Mouse (Mus musculus) lung, adult 2 months (tissue): ENCODE measurements at regions not wholly inside any gene's neighbourhood (a gene's known extent, or its start where the extent isn't known, plus 50 kb on each side); places are given as distances from the start of the nearest gene placed in this dataset.

Experiments
- DNase-seq: peaks from one replicate; pipeline ENCODE4 v3.0.0; 2022
- H3K4me1 ChIP-seq: fragments of 200-500 bp; 2 replicates; pipeline ENCODE4 v1.6.1; 2011; ENCODE audit warnings: low read length; ENCODE audit not compliant: control insufficient read depth, insufficient read depth
- H3K4me3 ChIP-seq: fragments of 200-500 bp; replicated peaks from 2 replicates; pipeline ENCODE3; 2011; ENCODE audit warnings: low read depth, mild to moderate bottlenecking, control low read depth, low read length; ENCODE audit errors: extremely low read depth
- CTCF ChIP-seq: fragments of 200-500 bp; IDR thresholded peaks from 2 replicates; pipeline ENCODE4 v1.5.1; 2011; ENCODE audit warnings: mild to moderate bottlenecking, low read length, control low read depth; ENCODE audit not compliant: insufficient read depth
- POLR2A ChIP-seq: fragments of 200-500 bp; IDR thresholded peaks from 2 replicates; pipeline ENCODE4 v1.6.1; 2011; ENCODE audit warnings: low read depth, mild to moderate bottlenecking, control low read depth, low read length, borderline replicate concordance; ENCODE audit errors: extremely low read depth
- WGBS: fragments of 180-500 bp; shearing (Covaris S2); methylation state at CpG from one replicate; pipeline ENCODE4 v1.1.7; 2018; 5-methylcytosine and 5-hydroxymethylcytosine counted together

DNA sequence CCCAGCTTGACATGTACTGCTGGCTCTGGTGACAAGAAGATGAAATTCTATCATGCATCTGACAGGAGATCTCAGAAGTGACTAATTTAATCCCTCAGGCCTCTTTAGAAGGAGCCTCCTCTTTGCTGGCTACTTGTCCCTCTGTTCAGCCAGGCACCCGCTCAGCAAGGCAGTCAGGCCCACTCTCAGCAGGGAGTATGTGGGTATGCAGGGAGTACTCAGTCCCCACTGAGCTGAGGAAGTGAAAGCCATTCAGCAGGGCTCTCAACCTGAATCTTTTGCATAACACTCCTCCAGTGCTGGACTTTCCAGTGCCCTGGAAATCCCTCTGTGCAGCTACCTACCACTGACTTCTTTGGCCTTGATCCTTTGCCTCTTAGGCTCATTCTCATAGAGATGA, 201.3 kb downstream of the Rybp start:
- 77% methylated on average over 1 of the region's 1 CpGs for WGBS
- Histone ChIP-seq H3K4me1 (no peaks in the 10 kb centered on the region), H3K4me3 (no peak overlapping the region)
- TF ChIP-seq POLR2A (no peak), CTCF (no peak)
- no peak for DNase-seq

DNA sequence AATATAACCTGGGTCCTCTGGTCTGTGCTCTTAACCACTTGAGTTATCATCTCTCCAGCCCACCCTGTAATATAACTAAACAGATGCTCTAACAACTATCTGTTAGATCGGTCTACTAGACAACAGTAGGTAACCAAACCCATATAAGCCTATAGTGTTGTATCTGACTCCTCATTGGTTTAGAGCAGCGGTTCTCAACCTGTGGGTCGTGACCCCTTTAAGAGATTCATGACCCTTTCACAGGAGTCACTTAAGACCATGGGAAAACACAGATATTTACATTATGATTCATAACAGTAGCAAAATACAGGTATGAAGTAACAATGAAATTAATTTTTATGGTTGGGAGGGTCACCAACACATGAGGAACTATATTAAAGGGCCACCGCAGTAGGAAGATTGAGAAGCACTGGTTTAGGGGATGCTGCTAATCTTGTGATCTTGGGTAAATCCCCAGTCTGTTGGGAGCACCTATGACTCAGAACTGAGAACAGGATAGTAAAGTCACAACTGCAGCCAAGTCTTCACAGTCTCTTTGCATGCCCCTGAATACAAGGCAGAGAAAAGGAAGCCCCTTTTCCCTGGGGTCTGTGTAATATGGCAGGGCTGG, 203.3 kb downstream of the Rybp start:
- DNase-seq, result no peak
- TF ChIP-seq CTCF (no peak), POLR2A (no peak)
- Histone ChIP-seq H3K4me3 (no peak overlapping the region), H3K4me1 (no peaks in the 10 kb centered on the region)
- WGBS, result 95% methylated on average over 4 of the region's 4 CpGs

DNA sequence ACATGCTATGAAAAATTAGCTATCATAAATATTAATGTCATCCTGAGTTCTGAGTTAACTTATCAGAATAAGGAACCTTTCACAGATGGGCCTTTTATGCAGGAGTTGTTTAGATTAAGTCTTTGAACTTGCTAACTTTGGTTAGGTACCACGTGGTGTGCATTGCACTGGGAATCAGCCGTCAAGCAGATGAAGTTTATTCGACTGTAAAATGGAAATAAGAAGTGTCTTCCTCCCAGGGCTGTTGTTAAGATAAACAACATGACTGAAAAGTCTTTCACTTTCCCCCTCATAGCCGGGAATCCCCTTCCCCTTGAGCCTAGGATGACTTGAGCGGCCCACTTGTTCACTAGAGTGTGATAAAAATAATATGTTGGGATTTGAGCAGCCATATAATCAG, 204.2 kb downstream of the Rybp start:
- no peak for TF ChIP-seq CTCF
- TF ChIP-seq POLR2A, result no peak
- Histone ChIP-seq H3K4me1 (no peaks in the 10 kb centered on the region), H3K4me3 (no peak overlapping the region)
- DNase-seq, result no peak
- 55% methylated on average over 5 of the region's 5 CpGs for WGBS

DNA sequence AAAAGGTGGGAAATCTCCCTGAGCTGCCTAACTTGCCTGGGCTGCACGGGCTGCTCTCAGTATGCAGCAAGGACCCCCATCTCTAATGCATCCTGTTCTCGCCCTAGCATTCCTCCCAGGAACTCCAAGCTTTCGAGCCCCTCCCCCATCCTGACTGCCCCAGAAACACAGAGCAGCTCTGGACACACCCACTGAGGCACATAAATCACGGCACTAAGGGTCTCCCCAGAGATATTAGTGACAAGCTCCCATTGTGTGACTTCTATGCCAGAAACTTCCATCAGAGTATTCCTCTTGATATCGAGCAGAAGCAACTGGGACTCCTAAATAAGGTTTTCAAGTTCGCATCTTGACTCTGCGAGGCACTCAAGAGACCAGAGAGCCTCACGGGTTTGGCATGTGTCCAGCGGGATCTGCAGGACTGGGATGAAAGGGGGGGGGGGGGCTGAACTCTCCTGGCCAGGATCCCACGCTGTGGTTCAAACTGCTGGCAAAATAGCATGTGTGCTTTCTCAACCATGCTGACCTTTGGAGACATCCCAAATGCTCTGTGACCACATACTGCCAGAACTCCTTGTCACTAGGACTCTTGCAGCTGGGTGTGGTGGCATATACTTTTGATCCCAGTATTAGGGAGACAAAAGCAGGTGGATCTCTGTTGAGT, 212.5 kb downstream of the Rybp start:
- WGBS, result 12% methylated on average over 10 of the region's 10 CpGs
- Histone ChIP-seq H3K4me1 (0 out of 2 replicates have a peak, but pooled peaks cover 2% of the 10 kb centered on the region), H3K4me3 (no peak overlapping the region)
- peak; percentile 37 for DNase-seq
- TF ChIP-seq CTCF (no peak), POLR2A (no peak)

DNA sequence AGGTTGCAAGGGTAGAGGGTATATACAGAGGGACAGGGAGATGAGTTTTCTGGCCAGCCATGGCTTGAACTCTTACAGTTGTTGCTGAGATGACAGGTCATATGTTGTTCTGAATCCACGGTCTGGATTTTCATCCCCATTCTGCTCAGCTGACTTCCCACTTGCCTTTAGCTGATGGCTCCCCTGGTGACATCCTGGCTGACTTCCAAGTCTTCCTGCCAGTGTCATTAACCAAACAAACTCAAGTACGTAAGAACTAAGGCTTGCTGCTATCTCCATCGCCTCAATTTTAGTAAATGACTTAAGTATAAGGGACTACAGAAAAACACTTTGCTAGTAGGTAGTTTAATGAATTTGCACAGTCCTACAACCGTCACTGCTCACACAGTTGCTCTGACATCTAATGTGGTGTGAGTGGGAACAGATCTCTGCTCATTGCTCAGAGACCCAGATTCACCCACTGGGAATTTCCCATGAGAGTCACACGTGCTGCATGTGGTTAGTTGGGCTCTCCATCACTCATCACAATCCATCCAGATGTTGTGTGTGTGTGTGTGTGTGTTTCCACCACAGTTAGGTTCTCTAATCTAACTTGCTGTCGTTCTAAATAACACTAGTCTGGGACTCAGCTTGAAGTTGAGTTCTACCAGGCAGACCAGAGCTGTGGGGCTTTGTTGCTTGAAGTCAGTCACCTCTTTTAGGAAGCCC, 214.9 kb downstream of the Rybp start:
- no peak for TF ChIP-seq CTCF
- TF ChIP-seq POLR2A, result no peak
- WGBS, result 46% methylated on average over 6 of the region's 6 CpGs
- Histone ChIP-seq H3K4me3 (no peak overlapping the region), H3K4me1 (peaks cover 2% of the 10 kb centered on the region; the same call in 1 of the 2 replicates)
- DNase-seq, result no peak

DNA sequence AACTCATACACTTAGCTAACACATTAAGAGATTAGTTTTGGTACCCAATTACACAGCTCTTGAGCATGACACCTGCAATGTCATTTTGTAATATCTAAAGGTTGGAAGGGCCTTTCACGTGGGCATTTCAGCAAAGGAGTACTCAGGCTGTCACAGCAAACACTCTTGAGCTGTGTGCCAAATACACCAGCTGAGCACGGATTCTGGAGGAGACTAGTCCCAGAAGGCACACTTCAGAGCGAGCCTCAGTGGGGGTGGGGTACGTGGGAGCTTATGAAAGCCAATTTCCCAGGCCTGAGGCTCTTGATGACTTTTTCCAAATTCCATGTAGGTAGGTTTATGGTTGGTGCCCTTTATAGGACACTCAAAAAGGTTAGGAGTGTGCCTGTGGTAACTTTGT, 218.1 kb downstream of the Rybp start:
- TF ChIP-seq POLR2A, result no peak
- H3K4me1 ChIP-seq, result no peaks in the 10 kb centered on the region; the same call in 1 of the 2 replicates
- DNase-seq, result no peak
- WGBS, result 74% methylated on average over 4 of the region's 4 CpGs
- no peak overlapping the region for H3K4me3 ChIP-seq

DNA sequence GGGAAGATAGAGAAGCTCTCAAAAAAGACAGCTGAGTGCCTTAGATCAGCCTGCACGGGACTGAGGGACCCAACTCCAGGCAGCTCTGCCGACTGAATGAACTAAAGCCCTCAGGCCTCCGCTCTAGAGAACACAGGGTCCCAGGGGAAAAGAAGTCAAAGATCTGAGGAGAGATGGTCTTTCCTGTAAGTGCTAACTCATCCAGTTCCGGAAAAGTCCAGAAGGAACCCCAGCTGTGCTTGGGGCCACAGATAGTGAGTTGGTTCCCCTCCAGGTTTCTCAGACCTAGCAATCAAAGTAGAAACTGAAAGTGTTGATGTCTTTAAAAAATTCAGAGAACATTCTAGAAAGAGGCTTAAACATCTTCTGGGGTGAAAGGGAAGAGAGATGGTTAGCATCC, 220.0 kb downstream of the Rybp start:
- no peaks in the 10 kb centered on the region; the same call in 1 of the 2 replicates for H3K4me1 ChIP-seq
- 85% methylated on average over 4 of the region's 4 CpGs for WGBS
- no peak for TF ChIP-seq CTCF
- no peak for TF ChIP-seq POLR2A
- H3K4me3 ChIP-seq, result no peak overlapping the region
- no peak for DNase-seq

DNA sequence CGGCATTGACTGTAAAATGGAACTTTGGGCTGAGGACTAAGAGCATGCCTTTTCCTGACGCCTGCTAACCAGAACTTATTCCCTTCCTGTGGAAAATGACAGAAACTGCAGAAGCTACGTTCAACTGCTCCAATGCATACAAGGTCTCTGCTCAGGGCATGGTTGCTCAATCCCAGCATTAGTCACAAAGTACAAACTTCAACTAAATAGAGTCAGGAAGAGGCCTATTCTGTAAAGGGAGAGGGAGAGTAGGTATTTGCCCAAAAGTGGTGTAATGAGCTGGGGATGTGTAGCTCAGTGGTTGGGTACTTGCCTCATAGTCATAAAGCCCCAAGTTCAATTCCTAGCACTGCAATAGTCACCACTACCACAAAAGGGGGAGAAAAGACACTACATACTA, 221.7 kb downstream of the Rybp start:
- WGBS, result 84% methylated on average over 3 of the region's 3 CpGs
- Histone ChIP-seq H3K4me1 (no peaks in the 10 kb centered on the region; the same call in 1 of the 2 replicates), H3K4me3 (no peak overlapping the region)
- TF ChIP-seq CTCF (no peak), POLR2A (no peak)
- no peak for DNase-seq

DNA sequence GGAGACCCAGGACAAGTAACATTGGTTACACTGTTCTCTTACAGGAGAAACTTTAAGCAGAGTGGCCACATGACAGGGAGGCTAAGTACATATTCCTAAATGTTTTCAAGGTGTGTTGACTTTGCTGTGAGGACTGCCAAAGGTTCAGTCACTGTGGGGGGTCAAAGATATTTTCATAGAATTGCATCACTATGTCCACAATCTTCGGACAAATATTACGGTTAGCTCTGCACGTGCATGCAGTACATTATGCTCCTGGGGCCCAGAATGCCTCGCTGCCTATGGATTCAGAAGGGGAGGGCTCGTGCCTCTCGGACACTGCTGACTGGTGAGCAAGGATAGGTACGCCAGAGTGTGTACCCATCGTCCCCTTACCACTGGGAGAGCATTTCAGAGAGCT, 224.3 kb downstream of the Rybp start:
- no peak overlapping the region for H3K4me3 ChIP-seq
- no peak for DNase-seq
- no peaks in the 10 kb centered on the region for H3K4me1 ChIP-seq
- 81% methylated on average over 8 of the region's 8 CpGs for WGBS
- TF ChIP-seq POLR2A (no peak), CTCF (no peak)

DNA sequence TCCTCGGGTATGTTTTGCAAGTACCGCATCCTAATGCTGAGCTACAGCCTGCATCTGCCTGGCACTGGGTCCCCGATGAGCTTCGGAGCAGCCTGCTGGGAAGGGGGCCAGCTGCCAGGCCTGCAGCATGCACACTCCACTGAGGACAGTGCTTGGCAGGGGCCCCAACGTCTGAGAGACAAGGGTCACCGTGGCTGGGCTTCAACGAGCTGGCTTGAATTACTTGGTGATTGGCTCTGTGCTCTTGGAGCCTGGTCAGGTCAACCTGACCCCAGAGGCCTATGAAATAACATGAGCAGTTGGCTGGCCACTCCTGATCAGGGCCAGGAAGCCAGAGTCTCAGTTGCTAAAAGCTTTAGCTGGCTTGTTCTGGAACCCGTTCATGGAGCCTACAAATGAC, 227.5 kb downstream of the Rybp start:
- TF ChIP-seq CTCF (no peak), POLR2A (no peak)
- Histone ChIP-seq H3K4me3 (no peak overlapping the region), H3K4me1 (no peaks in the 10 kb centered on the region)
- peak; percentile 33 for DNase-seq
- WGBS, result 48% methylated on average over 8 of the region's 8 CpGs
